Mouse (Mus musculus): ENCODE results near the gene Diras1. TPM values are rescaled to one million over a fixed set of nuclear protein-coding genes. Genes with fewer than 3 reads are reported as not detected.

Diras1 gene
- polyA plus RNA-seq, 1 experiment from 2014 or later = 0.40 TPM

DNA sequence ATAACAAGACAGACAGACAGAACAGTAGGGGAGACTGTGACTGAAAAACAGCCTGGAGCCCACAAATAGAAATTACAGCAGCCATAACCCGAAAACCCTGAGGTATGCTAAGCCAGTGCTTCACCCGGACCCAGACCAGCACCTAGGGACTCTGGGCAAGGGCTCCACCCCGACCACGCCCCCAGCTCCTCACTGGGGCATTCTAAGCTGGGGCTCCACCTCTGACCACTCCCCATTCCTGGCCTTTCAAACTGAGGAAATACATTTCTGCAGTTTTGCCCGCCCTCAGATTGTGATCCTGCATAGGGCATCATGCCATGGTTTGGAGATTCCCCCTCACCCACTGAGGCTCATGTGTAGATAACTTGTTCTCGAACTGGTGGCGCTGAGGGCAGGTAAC, 18.2 kb downstream of the Diras1 start:
- DNase-seq (ENCODE audit: low spot score) (peak; percentile 49), ATAC-seq (ENCODE audit: low FRiP score, low TSS enrichment) (no peak)
- Histone ChIP-seq H3K9me3 (ENCODE audit: control insufficient read depth, low read length) (no peaks in the 10 kb centered on the region), H3K36me3 (ENCODE audit: control insufficient read depth, insufficient read depth, low read length) (no peaks in the 10 kb centered on the region), H3K27me3 (ENCODE audit: control insufficient read depth, insufficient read depth, low read length) (no peaks in the 10 kb centered on the region), H3K4me1 (replicated peaks; ENCODE audit: control insufficient read depth, insufficient read depth) (no peaks in the 10 kb centered on the region), H3K4me3 (ENCODE audit: low read depth, low read length) (no peak overlapping the region), H3K27ac (replicated peaks) (no peak overlapping the region), H3K9ac (ENCODE audit: low read length) (no peak overlapping the region), H3K4me2 (replicated peaks; ENCODE audit: low read depth) (no peak overlapping the region)
- 32% methylated on average over 7 of the region's 7 CpGs for WGBS
- no peak for TF ChIP-seq CTCF (IDR thresholded peaks at IDR 0.05; ENCODE audit: low read depth)
- no peak for TF ChIP-seq EP300 (optimal IDR thresholded peaks at IDR 0.05)

DNA sequence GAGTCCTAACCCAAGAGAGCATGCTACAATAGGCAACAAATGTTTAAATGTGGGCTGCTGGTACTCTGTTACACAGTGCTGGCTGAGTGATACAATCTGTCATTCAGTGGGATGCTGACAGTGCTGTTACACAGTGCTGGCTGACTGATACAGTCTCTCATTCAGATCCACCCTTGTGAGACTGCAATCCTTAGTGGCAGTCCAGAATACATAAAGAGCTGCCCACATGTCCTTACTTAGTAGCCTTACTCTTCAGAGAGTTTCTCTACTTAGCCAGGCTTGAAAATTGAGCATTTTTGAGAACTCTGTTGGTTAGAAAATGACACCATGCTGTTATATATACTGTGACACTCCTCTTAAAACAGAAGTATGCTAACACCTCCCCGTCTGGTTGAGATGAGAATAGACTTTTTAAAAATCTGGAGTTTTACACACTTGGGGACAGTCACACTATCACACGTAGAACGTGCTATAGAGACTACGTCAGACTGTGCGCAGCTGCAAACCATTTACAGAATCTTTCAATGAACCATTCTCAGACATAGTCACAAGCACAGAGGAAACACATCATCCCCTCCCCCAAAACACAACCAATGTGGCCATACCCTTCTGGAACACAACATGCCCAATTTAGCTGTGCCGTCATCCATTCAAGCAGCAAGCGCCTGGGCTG, 19.3 kb downstream of the Diras1 start:
- H3K4me2 ChIP-seq (replicated peaks; ENCODE audit: low read depth) = no peak overlapping the region
- H3K4me1 ChIP-seq (replicated peaks; ENCODE audit: control insufficient read depth, insufficient read depth) = no peaks in the 10 kb centered on the region
- H3K27me3 ChIP-seq (ENCODE audit: control insufficient read depth, insufficient read depth, low read length) = no peaks in the 10 kb centered on the region
- H3K9me3 ChIP-seq (ENCODE audit: control insufficient read depth, low read length) = no peaks in the 10 kb centered on the region
- ATAC-seq (ENCODE audit: low FRiP score, low TSS enrichment) (no peak), DNase-seq (ENCODE audit: low spot score) (no peak)
- no peak overlapping the region for H3K4me3 ChIP-seq (ENCODE audit: low read depth, low read length)
- WGBS = 91% methylated on average over 7 of the region's 7 CpGs
- no peaks in the 10 kb centered on the region for H3K36me3 ChIP-seq (ENCODE audit: control insufficient read depth, insufficient read depth, low read length)
- no peak overlapping the region for H3K9ac ChIP-seq (ENCODE audit: low read length)
- TF ChIP-seq EP300 (optimal IDR thresholded peaks at IDR 0.05) (no peak), CTCF (IDR thresholded peaks at IDR 0.05; ENCODE audit: low read depth) (no peak)
- no peak overlapping the region for H3K27ac ChIP-seq (replicated peaks)

DNA sequence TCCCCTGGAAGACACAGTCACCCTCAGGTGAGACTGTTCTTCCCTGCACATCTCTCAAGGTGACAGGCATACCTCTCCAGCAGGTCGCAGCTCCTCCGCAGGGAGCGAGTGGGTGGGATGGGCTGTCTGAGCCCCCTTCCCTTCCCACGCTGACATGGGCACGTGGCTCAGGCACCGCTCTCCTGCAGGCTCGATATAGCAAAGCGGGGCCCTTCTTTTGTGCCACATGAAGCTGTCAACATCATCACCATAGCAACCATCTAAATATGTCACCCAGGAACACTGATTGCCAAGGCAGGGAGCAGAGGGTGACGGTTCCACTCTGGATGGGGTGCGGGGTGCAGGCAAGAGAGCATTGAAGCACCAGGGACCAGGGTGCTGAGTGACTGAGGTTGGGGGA, 24.3 kb downstream of the Diras1 start:
- Histone ChIP-seq H3K9me3 (ENCODE audit: control insufficient read depth, low read length) (no peaks in the 10 kb centered on the region), H3K9ac (ENCODE audit: low read length) (no peak overlapping the region), H3K4me3 (ENCODE audit: low read depth, low read length) (no peak overlapping the region), H3K36me3 (ENCODE audit: control insufficient read depth, insufficient read depth, low read length) (no peaks in the 10 kb centered on the region), H3K27ac (replicated peaks) (no peak overlapping the region), H3K4me2 (replicated peaks; ENCODE audit: low read depth) (no peak overlapping the region), H3K27me3 (ENCODE audit: control insufficient read depth, insufficient read depth, low read length) (no peaks in the 10 kb centered on the region), H3K4me1 (replicated peaks; ENCODE audit: control insufficient read depth, insufficient read depth) (no peaks in the 10 kb centered on the region; the same call in 1 of the 2 replicates)
- DNase-seq (ENCODE audit: low spot score) = no peak
- WGBS = 46% methylated on average over 10 of the region's 10 CpGs
- TF ChIP-seq EP300 (optimal IDR thresholded peaks at IDR 0.05) (no peak), CTCF (IDR thresholded peaks at IDR 0.05; ENCODE audit: low read depth) (no peak)
- ATAC-seq (ENCODE audit: low FRiP score, low TSS enrichment) = no peak

DNA sequence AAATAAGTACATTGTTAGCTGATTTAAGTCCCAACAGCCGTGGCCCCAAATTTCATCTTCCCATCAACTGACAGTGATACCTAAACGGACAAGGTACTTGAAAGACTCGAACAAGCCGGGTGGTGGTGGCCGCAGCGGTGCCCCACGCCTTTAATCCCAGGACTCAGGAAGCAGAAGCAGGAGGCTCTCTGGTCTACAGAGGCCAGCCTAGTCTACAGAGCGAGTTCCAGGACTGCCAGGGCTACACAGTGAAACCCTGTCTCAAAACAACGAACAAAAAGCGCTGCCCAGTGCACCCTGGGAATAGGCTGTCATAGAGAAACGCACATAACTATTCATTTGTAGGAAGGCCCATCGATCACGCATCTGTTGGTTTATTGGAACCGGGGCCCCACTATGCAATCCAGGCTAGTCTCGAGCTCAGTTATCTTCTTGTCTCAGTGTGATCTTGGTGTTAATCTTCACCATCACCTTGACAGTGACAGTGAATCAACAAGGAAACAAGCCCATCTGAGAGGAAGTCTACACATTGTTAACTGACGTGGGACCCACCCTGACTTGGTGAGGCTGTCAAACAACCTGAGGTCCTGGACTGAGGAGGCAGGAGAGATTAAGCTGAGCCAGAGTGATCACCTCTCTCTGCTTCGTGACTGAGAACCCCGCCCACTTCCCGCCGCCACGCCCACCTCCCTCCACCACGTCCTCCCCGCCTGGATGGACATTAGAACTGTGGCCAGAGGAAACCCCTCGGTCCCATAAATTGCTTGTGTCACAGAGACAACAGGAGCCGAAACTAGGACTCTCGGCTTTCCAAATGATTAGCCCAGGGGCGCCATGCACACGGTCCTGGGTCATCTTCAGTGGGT, 25.0 kb downstream of the Diras1 start:
- 37% methylated on average over 28 of the region's 28 CpGs for WGBS
- Histone ChIP-seq H3K36me3 (ENCODE audit: control insufficient read depth, insufficient read depth, low read length) (no peaks in the 10 kb centered on the region), H3K27ac (replicated peaks) (no peak overlapping the region), H3K9me3 (ENCODE audit: control insufficient read depth, low read length) (no peaks in the 10 kb centered on the region), H3K4me1 (replicated peaks; ENCODE audit: control insufficient read depth, insufficient read depth) (no peaks in the 10 kb centered on the region; the same call in 1 of the 2 replicates), H3K27me3 (ENCODE audit: control insufficient read depth, insufficient read depth, low read length) (no peaks in the 10 kb centered on the region), H3K4me2 (replicated peaks; ENCODE audit: low read depth) (no peak overlapping the region), H3K9ac (ENCODE audit: low read length) (no peak overlapping the region), H3K4me3 (ENCODE audit: low read depth, low read length) (no peak overlapping the region)
- no peak for TF ChIP-seq CTCF (IDR thresholded peaks at IDR 0.05; ENCODE audit: low read depth)
- no peak for TF ChIP-seq EP300 (optimal IDR thresholded peaks at IDR 0.05)
- DNase-seq (ENCODE audit: low spot score) = no peak
- no peak for ATAC-seq (ENCODE audit: low FRiP score, low TSS enrichment)

DNA sequence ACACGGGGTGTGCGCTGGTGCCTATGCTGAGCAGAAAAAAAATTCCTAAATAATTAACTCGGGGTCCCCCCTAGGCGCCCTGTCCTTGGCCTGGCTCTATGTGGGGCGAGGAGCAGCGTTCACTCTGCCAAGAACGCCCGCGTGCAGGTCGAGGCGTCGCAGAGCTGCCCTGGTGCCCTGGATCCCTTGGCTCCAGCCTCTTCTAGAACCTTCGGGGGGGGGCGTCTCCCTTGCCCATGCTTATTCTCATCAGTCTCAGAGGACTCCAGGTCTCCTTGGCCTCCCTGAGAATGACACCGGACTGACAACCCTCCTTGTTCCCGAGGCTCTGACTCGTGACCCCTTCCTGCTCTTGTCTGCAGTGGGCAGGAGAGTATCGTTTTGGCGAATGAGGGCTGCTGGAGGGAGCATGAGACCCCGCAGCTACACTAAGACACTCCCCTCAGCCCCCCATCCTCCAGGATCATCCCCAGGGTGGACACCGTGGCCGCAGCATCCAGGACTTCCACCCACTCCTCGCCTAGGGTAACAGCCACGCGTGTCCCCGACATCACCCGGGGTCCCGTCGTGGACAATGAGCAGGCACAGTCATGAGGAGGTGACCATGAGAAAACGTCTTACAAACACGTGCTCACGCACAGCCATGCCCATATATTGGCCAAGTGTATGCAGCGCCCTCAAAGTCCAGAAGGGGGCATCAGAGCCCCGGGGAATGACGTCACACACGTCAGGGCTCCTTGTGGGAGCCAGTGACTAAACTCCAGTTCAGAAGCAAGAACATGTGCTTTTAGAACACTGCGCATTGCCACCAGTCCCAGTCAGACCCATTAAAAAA, 25.9 kb downstream of the Diras1 start:
- H3K36me3 ChIP-seq (ENCODE audit: control insufficient read depth, insufficient read depth, low read length) = no peaks in the 10 kb centered on the region
- ATAC-seq (ENCODE audit: low FRiP score, low TSS enrichment) = peak; percentile 81
- 23% methylated on average over 35 of the region's 37 CpGs for WGBS

More for the DNA sequence above, 25.9 kb downstream of the Diras1 start:
- DNase-seq (ENCODE audit: low spot score) = peak; percentile 91
- no peak overlapping the region for H3K27ac ChIP-seq (replicated peaks)
- no peak overlapping the region for H3K9ac ChIP-seq (ENCODE audit: low read length)
- H3K4me3 ChIP-seq (ENCODE audit: low read depth, low read length) = no peak overlapping the region
- TF ChIP-seq CTCF (IDR thresholded peaks at IDR 0.05; ENCODE audit: low read depth) (peak; percentile 94), EP300 (optimal IDR thresholded peaks at IDR 0.05) (no peak)
- H3K4me2 ChIP-seq (replicated peaks; ENCODE audit: low read depth) = no peak overlapping the region
- H3K27me3 ChIP-seq (ENCODE audit: control insufficient read depth, insufficient read depth, low read length) = no peaks in the 10 kb centered on the region
- H3K9me3 ChIP-seq (ENCODE audit: control insufficient read depth, low read length) = no peaks in the 10 kb centered on the region
- no peaks in the 10 kb centered on the region; the same call in 1 of the 2 replicates for H3K4me1 ChIP-seq (replicated peaks; ENCODE audit: control insufficient read depth, insufficient read depth)
